Mouse (Mus musculus) testis, postnatal 14 days (tissue): ENCODE measurements at regions not wholly inside any gene's neighbourhood (a gene's known extent, or its start where the extent isn't known, plus 50 kb on each side); places are given as distances from the start of the nearest gene placed in this dataset.

Experiments
- DNase-seq: peaks from one replicate; pipeline ENCODE4 v3.0.0; 2021; ENCODE audit warnings: low spot score

DNA sequence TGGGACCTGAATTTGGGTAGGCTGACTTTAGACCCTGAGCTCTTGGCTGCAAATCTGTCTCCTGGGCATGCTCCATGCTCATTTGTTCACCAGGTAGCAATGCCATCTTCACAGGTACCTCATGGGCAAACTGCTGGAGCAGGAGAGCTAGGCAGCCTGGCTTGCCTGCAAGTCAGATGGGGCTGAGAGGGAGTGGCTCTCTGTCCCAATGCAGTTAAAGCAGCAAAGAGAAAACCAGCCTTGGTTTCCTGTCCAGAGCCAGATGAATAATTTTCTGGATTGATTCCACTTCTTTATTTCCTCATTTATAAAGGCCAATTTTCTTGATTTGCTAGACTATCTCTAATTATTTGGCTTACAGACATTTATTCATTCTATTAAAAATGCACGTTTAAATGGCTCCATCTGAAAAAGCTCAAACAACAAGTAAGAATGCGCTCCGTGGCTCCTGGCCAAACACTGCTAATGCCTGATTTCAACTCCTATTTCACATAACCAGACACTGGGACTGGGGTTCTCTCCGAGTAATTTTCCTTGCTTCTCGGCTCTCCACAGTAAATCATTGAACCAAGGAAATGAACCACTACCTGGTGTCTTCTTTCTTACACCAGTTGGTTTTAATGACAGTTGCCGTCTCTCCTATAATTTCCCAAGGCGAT, 60.5 kb downstream of the Rsl24d1 start:
- DNase-seq = no peak

GRCm38 (mm10) chr9:73176645-73177044, 63.4 kb downstream of the Rsl24d1 start:
- DNase-seq = no peak

DNA sequence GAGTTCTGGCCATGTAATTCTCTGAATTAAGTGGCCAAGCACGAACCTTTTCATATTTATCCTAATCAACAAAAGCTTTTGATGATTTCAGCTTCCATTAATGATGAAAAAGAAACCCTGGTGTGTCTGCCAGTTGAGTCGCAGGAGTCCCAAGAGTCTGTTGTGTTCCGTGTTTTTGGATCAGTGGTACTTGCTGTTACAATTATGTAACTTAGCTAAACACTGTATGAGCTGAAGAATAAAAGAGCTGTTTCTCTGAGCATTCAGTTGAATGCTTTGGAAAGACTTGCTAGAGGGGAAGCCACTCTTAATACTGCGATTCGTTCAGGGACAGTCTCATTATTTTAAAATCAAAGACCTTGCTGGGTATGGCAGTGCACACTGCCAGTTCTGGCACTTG, 70.1 kb downstream of the Rsl24d1 start:
- no peak for DNase-seq

GRCm38 (mm10) chr9:73184908-73185307, 71.7 kb downstream of the Rsl24d1 start:
- no peak for DNase-seq

DNA sequence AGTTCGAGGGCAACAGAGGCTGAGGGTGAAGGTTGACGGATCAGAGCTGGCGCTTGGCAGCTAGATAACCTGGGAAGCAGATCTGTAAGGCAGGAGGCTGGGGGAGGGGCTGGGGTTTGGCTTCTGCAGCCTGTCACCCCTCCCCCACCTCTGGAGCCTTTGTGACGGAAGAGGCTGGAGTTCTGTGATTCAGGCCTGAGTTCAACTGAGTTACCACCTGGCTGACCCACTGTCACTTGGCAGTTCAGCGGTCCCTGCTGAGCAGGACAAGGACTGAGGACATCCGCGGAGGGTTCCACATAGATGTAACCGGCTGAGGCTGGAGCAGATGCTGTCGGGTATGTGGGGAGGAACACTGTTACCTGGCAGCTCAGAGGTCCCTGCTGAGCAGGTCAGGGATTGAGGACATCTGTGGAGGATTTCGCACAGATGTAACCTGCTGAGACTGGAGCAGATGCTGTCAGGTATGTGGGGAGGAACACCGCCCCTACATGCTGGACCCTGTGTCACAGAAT, 79.1 kb downstream of the Rsl24d1 start:
- DNase-seq = peak; percentile 19

DNA sequence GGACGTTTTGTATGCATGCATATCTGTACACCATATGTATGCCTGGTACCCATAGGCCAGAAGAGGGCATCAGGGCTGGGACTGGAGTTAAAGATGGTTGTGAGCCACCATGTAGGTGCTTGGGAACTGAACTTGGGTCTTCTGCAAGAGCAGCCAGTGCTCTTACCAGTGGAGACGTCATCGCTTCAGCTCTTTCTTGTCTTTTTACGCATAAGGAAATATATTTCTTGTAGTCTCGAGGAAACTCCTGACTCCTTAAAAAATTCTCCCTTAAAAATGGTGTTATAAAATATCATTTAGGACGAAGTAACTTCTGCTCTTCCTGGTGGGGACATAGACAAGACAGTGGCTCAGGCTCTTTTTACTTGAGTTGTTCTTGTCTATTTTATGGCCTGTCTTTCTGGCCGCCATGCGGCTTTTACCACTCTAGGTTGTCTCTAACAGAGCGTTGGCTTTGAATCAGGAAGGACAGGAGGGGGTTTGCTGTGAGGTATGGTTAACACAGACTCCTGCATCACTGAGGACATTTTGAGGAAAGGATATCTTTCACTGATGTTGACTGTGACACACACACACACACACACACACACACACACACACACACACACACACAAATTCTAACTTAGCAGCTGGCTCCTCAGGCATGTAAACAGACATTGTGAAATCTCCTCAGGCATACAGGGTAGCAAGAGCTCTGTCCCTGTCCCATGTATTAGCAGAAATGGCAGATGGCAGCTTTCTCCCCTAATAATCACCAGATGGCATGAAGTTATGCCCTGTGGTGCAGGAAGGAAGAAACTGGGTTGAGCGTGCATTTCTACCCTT, 85.2 kb downstream of the Rsl24d1 start:
- DNase-seq = no peak

DNA sequence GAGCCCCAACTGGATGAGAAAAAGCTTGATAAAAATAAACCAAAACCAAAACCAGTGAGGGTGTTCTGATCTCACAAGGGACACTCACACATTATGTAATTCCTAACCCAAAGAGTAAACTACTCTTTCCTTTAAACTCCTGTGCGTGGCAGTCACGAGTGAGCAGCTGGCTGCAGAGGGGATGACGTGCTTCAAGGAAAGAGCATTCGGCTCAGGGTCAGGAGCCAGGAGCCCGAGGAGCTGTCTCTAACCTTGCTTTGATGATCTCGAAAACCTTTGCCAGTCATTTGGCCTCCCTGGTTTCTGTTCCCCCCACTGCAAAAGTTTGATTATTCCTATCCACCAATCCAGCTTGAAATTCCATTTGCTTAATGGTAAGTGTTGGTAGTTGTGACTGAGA, 109.9 kb downstream of the Rsl24d1 start:
- no peak for DNase-seq

DNA sequence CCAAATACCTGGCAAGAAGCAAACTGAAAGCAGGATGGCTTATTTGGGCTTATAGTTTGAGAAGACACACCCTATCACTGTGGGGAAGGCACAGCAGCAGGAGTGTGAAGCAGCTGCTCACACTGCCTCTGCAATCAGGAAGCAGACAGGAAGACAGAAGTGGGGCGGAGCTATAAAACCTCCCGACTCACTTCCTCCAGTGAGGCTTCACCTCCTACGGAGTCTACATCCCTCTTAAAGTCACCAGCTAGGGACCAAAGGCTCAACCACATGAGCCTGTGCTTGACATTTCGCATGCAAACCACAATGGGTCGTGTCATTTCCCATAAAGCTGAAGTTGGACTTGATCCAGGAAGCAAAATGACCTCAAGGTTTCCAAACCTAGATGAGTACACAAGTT, 127.0 kb downstream of the Rsl24d1 start:
- DNase-seq = no peak

DNA sequence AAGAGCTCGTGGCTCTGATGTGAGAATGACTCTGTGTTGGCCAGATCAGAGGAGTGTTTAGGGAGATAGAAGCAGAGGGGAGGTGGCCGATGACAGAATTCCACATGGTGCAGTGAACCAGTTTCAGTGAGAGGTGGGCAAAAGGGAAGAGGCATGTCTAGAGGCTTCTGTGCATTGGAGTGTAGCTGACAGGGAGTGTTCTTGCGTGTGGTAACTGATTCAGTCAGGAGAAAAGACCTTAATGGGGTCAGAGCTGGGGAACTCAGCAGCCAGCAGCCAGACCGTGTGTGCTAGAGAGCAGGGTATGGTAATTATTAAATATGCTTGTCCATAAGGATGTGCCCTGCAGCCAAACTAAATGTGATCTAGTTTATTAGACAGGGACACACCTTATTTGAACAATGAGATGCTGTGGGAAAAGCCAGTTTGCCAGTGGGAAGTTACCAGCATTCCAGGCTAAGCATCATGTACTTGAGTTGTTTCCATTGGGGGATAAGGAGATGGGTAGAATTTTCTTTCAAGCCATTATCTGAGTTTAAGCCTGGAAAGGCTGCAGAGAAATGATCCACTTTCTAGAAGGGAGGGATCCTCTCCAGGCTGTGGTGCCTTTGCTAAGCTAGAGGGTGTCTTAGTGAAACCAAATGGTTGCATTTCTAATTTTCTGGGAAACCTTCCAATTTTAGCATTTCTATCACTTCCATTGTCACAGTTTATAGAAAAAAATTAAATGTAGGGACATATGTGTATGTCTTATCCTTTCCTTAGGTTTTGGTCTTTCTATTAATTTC, 129.5 kb downstream of the Rsl24d1 start:
- no peak for DNase-seq

DNA sequence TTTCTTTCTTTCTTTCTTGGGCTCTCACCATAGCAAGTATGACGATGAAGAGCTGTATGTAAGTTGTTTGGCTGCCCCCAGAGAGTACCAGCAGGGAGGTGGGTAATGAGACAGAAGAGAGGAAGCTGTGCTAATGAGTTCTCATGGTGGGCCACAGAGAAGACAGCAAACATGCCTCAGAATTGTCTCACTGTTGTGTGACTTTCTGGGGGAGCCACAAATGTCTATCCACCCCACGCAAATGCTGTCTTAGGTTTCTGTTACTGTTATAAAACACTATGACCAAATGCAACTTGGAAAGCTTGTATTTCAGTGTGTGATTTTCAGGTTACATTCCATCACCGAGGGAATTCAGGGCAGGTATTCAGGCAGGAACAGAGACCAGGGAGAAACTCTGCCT, 131.0 kb downstream of the Rsl24d1 start:
- DNase-seq = no peak

GRCm38 (mm10) chr9:73245524-73245923, 132.3 kb downstream of the Rsl24d1 start:
- DNase-seq = no peak

GRCm38 (mm10) chr9:73258171-73258570, 144.9 kb downstream of the Rsl24d1 start:
- no peak for DNase-seq

GRCm38 (mm10) chr9:73258640-73259039, 145.4 kb downstream of the Rsl24d1 start:
- DNase-seq = no peak

GRCm38 (mm10) chr9:73262711-73263110, 149.5 kb downstream of the Rsl24d1 start:
- no peak for DNase-seq

DNA sequence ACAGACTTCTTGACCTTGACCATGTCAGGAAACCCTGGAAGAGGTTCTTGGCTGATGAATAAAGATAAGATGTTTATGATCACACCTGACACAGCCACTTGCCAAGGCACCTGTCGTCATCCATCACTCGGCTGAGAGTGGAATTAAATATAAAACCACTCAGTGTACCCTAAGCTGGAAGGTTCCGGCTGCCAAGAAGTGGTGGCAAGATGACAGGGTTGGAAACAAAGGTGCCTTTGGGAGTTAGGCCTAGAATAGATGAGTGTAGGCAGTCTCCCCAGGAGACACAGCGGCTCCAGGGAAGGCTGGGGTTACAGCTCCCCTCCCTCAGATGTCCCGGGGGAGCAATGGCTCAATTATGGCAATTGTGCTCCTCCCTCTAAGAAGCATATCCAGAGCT, 157.0 kb downstream of the Rsl24d1 start:
- no peak for DNase-seq

- DNase-seq = peak; percentile 25
These were observed 159.4 kb downstream of the Rsl24d1 start for GRCm38 (mm10) chr9:73272614-73273013.

DNA sequence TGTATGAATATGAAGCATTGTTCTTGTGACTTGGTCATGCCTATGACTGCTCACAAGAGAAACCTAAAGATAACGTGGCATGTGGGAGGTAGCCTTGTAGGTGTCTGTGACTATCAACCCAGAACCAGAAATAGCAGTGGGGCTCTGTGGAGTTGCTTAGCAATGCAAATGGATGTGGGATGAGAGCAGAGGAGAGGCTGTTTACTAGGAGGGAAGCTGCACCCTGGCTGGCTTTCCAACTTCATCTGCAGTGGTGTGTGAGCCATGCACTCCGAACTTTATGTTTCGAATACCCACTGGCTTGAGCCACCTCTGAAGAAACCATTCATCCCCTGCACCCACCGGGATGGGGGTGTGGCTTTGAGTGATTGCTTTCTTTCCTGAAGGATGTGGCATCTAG, 160.5 kb downstream of the Rsl24d1 start:
- DNase-seq = peak; percentile 1

- no peak for DNase-seq
These were observed 162.4 kb downstream of the Rsl24d1 start for GRCm38 (mm10) chr9:73275671-73276070.

DNA sequence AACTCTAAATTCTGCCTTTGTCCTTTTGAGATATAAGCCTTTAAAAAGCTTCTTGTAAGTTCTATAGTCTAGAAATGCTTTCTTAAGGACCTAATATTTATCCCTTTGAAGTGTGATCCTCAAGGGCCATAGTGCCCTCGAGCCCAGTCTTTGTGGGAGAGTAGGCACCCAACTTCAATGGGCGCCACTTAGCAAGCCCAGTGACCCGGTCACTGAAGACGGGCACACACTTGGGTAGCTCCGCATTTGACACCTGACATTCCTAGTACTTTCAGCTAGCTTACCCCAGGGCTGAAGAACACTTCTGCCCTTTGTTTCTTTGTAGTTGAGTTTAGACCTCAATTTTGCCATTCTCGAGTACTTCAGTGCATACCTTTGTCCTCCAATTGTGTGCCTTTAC, 182.1 kb downstream of the Rsl24d1 start:
- no peak for DNase-seq

- no peak for DNase-seq
These were observed 189.1 kb downstream of the Rsl24d1 start for GRCm38 (mm10) chr9:73302156-73302918.

DNA sequence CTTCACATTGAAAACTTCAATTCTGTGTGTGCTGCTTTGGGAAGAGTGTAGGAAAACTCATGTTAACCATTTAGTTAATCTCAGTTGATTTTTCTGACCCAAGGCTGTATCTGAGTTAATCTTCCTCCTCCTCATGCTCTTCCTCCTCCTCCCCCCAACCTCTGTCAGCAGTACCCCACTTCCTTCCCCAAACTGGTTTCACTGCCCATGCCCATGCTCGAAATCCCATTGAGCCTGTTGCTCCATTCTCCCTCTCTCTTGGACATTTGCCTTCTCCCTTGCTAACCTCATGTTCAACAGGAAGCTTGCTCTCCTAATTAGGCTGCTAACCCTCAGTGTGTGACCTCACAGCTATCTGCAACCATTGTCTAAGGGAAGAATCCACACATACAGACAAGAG, 203.8 kb downstream of the Rsl24d1 start:
- no peak for DNase-seq
